Mouse (Mus musculus) cerebellum, adult 2 months (tissue): Measurements from ENCODE around the gene Rps6ka3. TPM values are rescaled to one million over a fixed set of nuclear protein-coding genes. Genes with fewer than 3 reads are reported as not detected.

Experiments
- DNase-seq, 2 experiments: peaks; one replicate each; pipeline ENCODE4 v3.0.0; 2021
- H3K27ac ChIP-seq: fragments of 200-500 bp; 2 replicates; pipeline ENCODE4 v1.5.1; 2012; ENCODE audit warnings: low read length, control low read depth, inconsistent platforms; ENCODE audit not compliant: insufficient read depth
- H3K27me3 ChIP-seq: fragments of 200-500 bp; 2 replicates; pipeline ENCODE4 v1.6.1; 2012; ENCODE audit warnings: inconsistent platforms, mild to moderate bottlenecking, low read length, moderate library complexity; ENCODE audit not compliant: control insufficient read depth, insufficient read depth
- H3K4me1 ChIP-seq: fragments of 200-500 bp; 2 replicates; pipeline ENCODE4 v1.6.1; 2011; ENCODE audit warnings: low read length; ENCODE audit not compliant: control insufficient read depth, insufficient read depth
- H3K4me3 ChIP-seq: fragments of 200-500 bp; replicated peaks from 2 replicates; pipeline ENCODE3; 2011; ENCODE audit warnings: mild to moderate bottlenecking, low read depth, low read length, control low read depth; ENCODE audit not compliant: insufficient read depth
- CTCF ChIP-seq: fragments of 200-500 bp; IDR thresholded peaks from 2 replicates; pipeline ENCODE4 v1.5.1; 2011; ENCODE audit warnings: low read depth, mild to moderate bottlenecking, control low read depth, low read length, moderate library complexity, borderline replicate concordance; ENCODE audit not compliant: insufficient read depth
- POLR2A ChIP-seq: fragments of 200-500 bp; IDR thresholded peaks from 2 replicates; pipeline ENCODE4 v1.6.1; 2011; ENCODE audit warnings: low read length, control low read depth, borderline replicate concordance; ENCODE audit not compliant: insufficient read depth
- WGBS: fragments of 180-500 bp; shearing (Covaris S2); methylation state at CpG from one replicate; pipeline ENCODE4 v1.1.7; 2018; 5-methylcytosine and 5-hydroxymethylcytosine counted together
- polyA plus RNA-seq: library from polyadenylated mRNA; depleted of rRNA; stranded (reverse); fragments of >200 nt; gene quantifications from 2 replicates; pipeline ENCODE4 v1.2.3, GENCODE M21; 2012

The Rps6ka3 gene
- polyA plus RNA-seq, 1 experiment, result 20.6 TPM

GRCm38 (mm10) chrX:159371831-159372752 lies 162.0 kb downstream of the Rps6ka3 start, which contains the start of gene Eif1ax:
Eif1ax (plus strand) TSS chrX:159372178.
- peak; percentile 73 to 77 for DNase-seq
- peak; percentile 61 for TF ChIP-seq POLR2A
- TF ChIP-seq CTCF, result no peak
- peak within 1 kb of the TSS; percentile 84 for H3K4me3 ChIP-seq
- H3K4me1 ChIP-seq, result no peaks in the 10 kb centered on the region; the same call in 1 of the 2 replicates
- no peaks in the 10 kb centered on the region for H3K27me3 ChIP-seq
- peak within 1 kb of the TSS; percentile 51 for H3K27ac ChIP-seq
- WGBS, result 6% methylated on average over 48 of the region's 76 CpGs

GRCm38 (mm10) chrX:159372753-159373144 lies 162.6 kb downstream of the Rps6ka3 start:
- TF ChIP-seq POLR2A (no peak), CTCF (no peak)
- H3K27ac ChIP-seq, result peak overlapping the region; percentile 51; the same call in 1 of the 2 replicates
- H3K27me3 ChIP-seq, result no peaks in the 10 kb centered on the region
- 10% methylated on average over 9 of the region's 9 CpGs for WGBS
- peak overlapping the region; percentile 69 for H3K4me3 ChIP-seq
- no peak for DNase-seq
- H3K4me1 ChIP-seq, result no peaks in the 10 kb centered on the region; the same call in 1 of the 2 replicates

- no peak overlapping the region for H3K27ac ChIP-seq
- no peak overlapping the region for H3K4me3 ChIP-seq
- WGBS, result 66% methylated on average over 9 of the region's 9 CpGs
- no peaks in the 10 kb centered on the region for H3K4me1 ChIP-seq
- no peak for DNase-seq
- no peaks in the 10 kb centered on the region for H3K27me3 ChIP-seq
- TF ChIP-seq CTCF, result no peak
- TF ChIP-seq POLR2A, result no peak
These were observed 177.0 kb downstream of the Rps6ka3 start for GRCm38 (mm10) chrX:159387105-159387504.

- TF ChIP-seq CTCF, result no peak
- TF ChIP-seq POLR2A, result no peak
- Histone ChIP-seq H3K27me3 (no peaks in the 10 kb centered on the region), H3K27ac (no peak overlapping the region), H3K4me1 (no peaks in the 10 kb centered on the region), H3K4me3 (no peak overlapping the region)
- peak in 1 of 2 experiments; percentile 71 for DNase-seq
These were observed 178.8 kb downstream of the Rps6ka3 start for GRCm38 (mm10) chrX:159388953-159389352.

- no peak for DNase-seq
- H3K4me1 ChIP-seq, result no peaks in the 10 kb centered on the region
- no peaks in the 10 kb centered on the region for H3K27me3 ChIP-seq
- WGBS, result 91% methylated on average over 6 of the region's 6 CpGs
- no peak overlapping the region for H3K4me3 ChIP-seq
- no peak for TF ChIP-seq CTCF
- TF ChIP-seq POLR2A, result no peak
- no peak overlapping the region for H3K27ac ChIP-seq
These were observed 180.3 kb downstream of the Rps6ka3 start for GRCm38 (mm10) chrX:159390347-159390962.

- TF ChIP-seq POLR2A (no peak), CTCF (no peak)
- Histone ChIP-seq H3K27me3 (no peaks in the 10 kb centered on the region), H3K4me3 (no peak overlapping the region), H3K27ac (no peak overlapping the region), H3K4me1 (no peaks in the 10 kb centered on the region)
- DNase-seq, result no peak
- WGBS, result 69% methylated on average over 3 of the region's 3 CpGs
These were observed 181.1 kb downstream of the Rps6ka3 start for GRCm38 (mm10) chrX:159391239-159391638.

- 10% methylated on average over 4 of the region's 4 CpGs for WGBS
- TF ChIP-seq POLR2A, result no peak
- peak; percentile 48; the same call in 1 of the 2 replicates for TF ChIP-seq CTCF
- Histone ChIP-seq H3K27ac (no peak overlapping the region), H3K4me3 (no peak overlapping the region), H3K4me1 (no peaks in the 10 kb centered on the region), H3K27me3 (no peaks in the 10 kb centered on the region)
- DNase-seq, result peak in 1 of 2 experiments; percentile 52
These were observed 199.1 kb downstream of the Rps6ka3 start for GRCm38 (mm10) chrX:159409253-159409652.
